Mouse (Mus musculus): ENCODE results near the gene Epha7. TPM values are rescaled to one million over a fixed set of nuclear protein-coding genes. Genes with fewer than 3 reads are reported as not detected.
A peak's percentile ranks its signal among the peaks of the same experiment; 100 is the strongest.

Epha7 gene
- polyA plus RNA-seq, 1 experiment from 2014 or later: 68.0 TPM

- Histone ChIP-seq H3K27me3 (ENCODE audit: control insufficient read depth, insufficient read depth, low read length) (no peaks in the 10 kb centered on the region), H3K9ac (replicated peaks; ENCODE audit: low read length) (no peak overlapping the region), H3K9me3 (ENCODE audit: control insufficient read depth, low read length) (no peaks in the 10 kb centered on the region), H3K4me2 (ENCODE audit: low read length) (no peak overlapping the region), H3K36me3 (ENCODE audit: control insufficient read depth, insufficient read depth, low read length) (no peaks in the 10 kb centered on the region), H3K4me3 (replicated peaks; ENCODE audit: low read depth, low read length) (no peak overlapping the region), H3K4me1 (ENCODE audit: control insufficient read depth, insufficient read depth, low read length) (no peaks in the 10 kb centered on the region), H3K27ac (replicated peaks; ENCODE audit: low read depth, low read length) (no peak overlapping the region)
- peak; percentile 48 for DNase-seq
- no peak for ATAC-seq (ENCODE audit: low FRiP score, low TSS enrichment)
- WGBS: 23% methylated on average over 5 of the region's 5 CpGs
Measured at GRCm38 (mm10) chr4:28881271-28882044, 68.5 kb downstream of the Epha7 start.

DNA sequence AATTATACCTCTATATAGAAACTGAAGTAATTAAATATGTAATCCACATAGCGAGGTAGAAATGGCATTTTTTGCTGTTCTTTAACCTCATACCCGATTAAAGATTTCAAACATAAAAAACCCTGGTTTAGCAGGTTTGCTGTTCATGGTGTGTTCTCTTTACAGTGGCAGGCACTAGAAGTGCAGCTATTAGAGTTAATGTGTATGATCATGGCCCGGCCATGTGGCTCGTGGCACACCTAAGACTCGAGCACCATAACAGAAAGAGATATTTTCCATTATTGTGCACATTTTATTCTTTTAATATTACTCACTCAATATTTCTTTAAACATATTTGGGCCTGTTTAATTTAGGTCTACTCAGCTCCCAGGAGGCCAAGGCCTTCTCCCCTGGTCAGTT, 76.7 kb downstream of the Epha7 start:
- Histone ChIP-seq H3K9me3 (ENCODE audit: control insufficient read depth, low read length) (no peaks in the 10 kb centered on the region), H3K4me1 (ENCODE audit: control insufficient read depth, insufficient read depth, low read length) (0 out of 2 replicates have a peak, but pooled peaks cover 6% of the 10 kb centered on the region), H3K36me3 (ENCODE audit: control insufficient read depth, insufficient read depth, low read length) (no peaks in the 10 kb centered on the region), H3K4me2 (ENCODE audit: low read length) (no peak overlapping the region), H3K27me3 (ENCODE audit: control insufficient read depth, insufficient read depth, low read length) (no peaks in the 10 kb centered on the region), H3K4me3 (replicated peaks; ENCODE audit: low read depth, low read length) (no peak overlapping the region), H3K9ac (replicated peaks; ENCODE audit: low read length) (no peak overlapping the region), H3K27ac (replicated peaks; ENCODE audit: low read depth, low read length) (no peak overlapping the region)
- WGBS: 84% methylated on average over 5 of the region's 5 CpGs
- DNase-seq: peak; percentile 37
- ATAC-seq (ENCODE audit: low FRiP score, low TSS enrichment): no peak

GRCm38 (mm10) chr4:28890102-28890501, 77.2 kb downstream of the Epha7 start:
- Histone ChIP-seq H3K9me3 (ENCODE audit: control insufficient read depth, low read length) (no peaks in the 10 kb centered on the region), H3K27ac (replicated peaks; ENCODE audit: low read depth, low read length) (no peak overlapping the region), H3K27me3 (ENCODE audit: control insufficient read depth, insufficient read depth, low read length) (no peaks in the 10 kb centered on the region), H3K4me1 (ENCODE audit: control insufficient read depth, insufficient read depth, low read length) (0 out of 2 replicates have a peak, but pooled peaks cover 6% of the 10 kb centered on the region), H3K9ac (replicated peaks; ENCODE audit: low read length) (no peak overlapping the region), H3K4me3 (replicated peaks; ENCODE audit: low read depth, low read length) (no peak overlapping the region), H3K36me3 (ENCODE audit: control insufficient read depth, insufficient read depth, low read length) (no peaks in the 10 kb centered on the region), H3K4me2 (ENCODE audit: low read length) (no peak overlapping the region)
- 63% methylated on average over 3 of the region's 3 CpGs for WGBS
- ATAC-seq (ENCODE audit: low FRiP score, low TSS enrichment) (no peak), DNase-seq (peak; percentile 35)

- Histone ChIP-seq H3K9ac (replicated peaks; ENCODE audit: low read length) (no peak overlapping the region), H3K4me1 (ENCODE audit: control insufficient read depth, insufficient read depth, low read length) (no peaks in the 10 kb centered on the region), H3K36me3 (ENCODE audit: control insufficient read depth, insufficient read depth, low read length) (no peaks in the 10 kb centered on the region), H3K27ac (replicated peaks; ENCODE audit: low read depth, low read length) (no peak overlapping the region), H3K4me3 (replicated peaks; ENCODE audit: low read depth, low read length) (no peak overlapping the region), H3K4me2 (ENCODE audit: low read length) (no peak overlapping the region), H3K27me3 (ENCODE audit: control insufficient read depth, insufficient read depth, low read length) (no peaks in the 10 kb centered on the region), H3K9me3 (ENCODE audit: control insufficient read depth, low read length) (no peaks in the 10 kb centered on the region)
- 89% methylated on average over 7 of the region's 7 CpGs for WGBS
- DNase-seq (no peak), ATAC-seq (ENCODE audit: low FRiP score, low TSS enrichment) (no peak)
Measured at GRCm38 (mm10) chr4:28895480-28895879, 82.5 kb downstream of the Epha7 start.

- Histone ChIP-seq H3K27ac (replicated peaks; ENCODE audit: low read depth, low read length) (no peak overlapping the region), H3K36me3 (ENCODE audit: control insufficient read depth, insufficient read depth, low read length) (no peaks in the 10 kb centered on the region), H3K27me3 (ENCODE audit: control insufficient read depth, insufficient read depth, low read length) (no peaks in the 10 kb centered on the region), H3K4me1 (ENCODE audit: control insufficient read depth, insufficient read depth, low read length) (no peaks in the 10 kb centered on the region), H3K4me3 (replicated peaks; ENCODE audit: low read depth, low read length) (no peak overlapping the region), H3K9ac (replicated peaks; ENCODE audit: low read length) (no peak overlapping the region), H3K4me2 (ENCODE audit: low read length) (no peak overlapping the region), H3K9me3 (ENCODE audit: control insufficient read depth, low read length) (no peaks in the 10 kb centered on the region)
- DNase-seq (no peak), ATAC-seq (ENCODE audit: low FRiP score, low TSS enrichment) (no peak)
- 90% methylated on average over 4 of the region's 4 CpGs for WGBS
Measured at GRCm38 (mm10) chr4:28899373-28899772, 86.4 kb downstream of the Epha7 start.

GRCm38 (mm10) chr4:28899783-28900182, 86.9 kb downstream of the Epha7 start:
- Histone ChIP-seq H3K4me2 (ENCODE audit: low read length) (no peak overlapping the region), H3K27me3 (ENCODE audit: control insufficient read depth, insufficient read depth, low read length) (no peaks in the 10 kb centered on the region), H3K9ac (replicated peaks; ENCODE audit: low read length) (no peak overlapping the region), H3K27ac (replicated peaks; ENCODE audit: low read depth, low read length) (no peak overlapping the region), H3K4me1 (ENCODE audit: control insufficient read depth, insufficient read depth, low read length) (no peaks in the 10 kb centered on the region), H3K9me3 (ENCODE audit: control insufficient read depth, low read length) (no peaks in the 10 kb centered on the region), H3K4me3 (replicated peaks; ENCODE audit: low read depth, low read length) (no peak overlapping the region), H3K36me3 (ENCODE audit: control insufficient read depth, insufficient read depth, low read length) (no peaks in the 10 kb centered on the region)
- WGBS: 88% methylated on average over 11 of the region's 11 CpGs
- no peak for ATAC-seq (ENCODE audit: low FRiP score, low TSS enrichment)
- DNase-seq: no peak

DNA sequence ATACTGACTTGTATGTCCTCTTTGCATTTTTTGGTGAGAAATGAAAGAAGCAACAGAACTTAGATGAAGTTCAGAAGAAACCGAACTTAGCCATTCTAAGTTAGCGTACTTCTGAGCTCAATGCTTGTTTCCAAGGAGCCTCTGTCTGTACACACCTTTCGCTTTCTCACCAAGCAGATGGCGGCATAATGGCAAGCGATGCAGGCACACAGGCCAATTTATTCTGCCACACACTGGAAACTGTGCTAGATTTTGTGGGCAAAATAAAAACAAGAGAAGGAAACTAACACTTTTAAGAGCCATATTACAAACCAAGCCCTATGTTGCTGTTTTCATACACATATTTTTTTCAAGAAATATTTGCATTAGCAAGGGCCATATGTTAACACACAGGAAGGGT, 88.6 kb downstream of the Epha7 start:
- no peaks in the 10 kb centered on the region for H3K27me3 ChIP-seq (ENCODE audit: control insufficient read depth, insufficient read depth, low read length)
- H3K4me3 ChIP-seq (replicated peaks; ENCODE audit: low read depth, low read length): no peak overlapping the region
- H3K36me3 ChIP-seq (ENCODE audit: control insufficient read depth, insufficient read depth, low read length): no peaks in the 10 kb centered on the region
- DNase-seq (no peak), ATAC-seq (ENCODE audit: low FRiP score, low TSS enrichment) (no peak)
- no peak overlapping the region for H3K27ac ChIP-seq (replicated peaks; ENCODE audit: low read depth, low read length)
- 94% methylated on average over 5 of the region's 5 CpGs for WGBS
- no peaks in the 10 kb centered on the region for H3K9me3 ChIP-seq (ENCODE audit: control insufficient read depth, low read length)
- no peak overlapping the region for H3K9ac ChIP-seq (replicated peaks; ENCODE audit: low read length)
- H3K4me2 ChIP-seq (ENCODE audit: low read length): no peak overlapping the region
- H3K4me1 ChIP-seq (ENCODE audit: control insufficient read depth, insufficient read depth, low read length): no peaks in the 10 kb centered on the region

DNA sequence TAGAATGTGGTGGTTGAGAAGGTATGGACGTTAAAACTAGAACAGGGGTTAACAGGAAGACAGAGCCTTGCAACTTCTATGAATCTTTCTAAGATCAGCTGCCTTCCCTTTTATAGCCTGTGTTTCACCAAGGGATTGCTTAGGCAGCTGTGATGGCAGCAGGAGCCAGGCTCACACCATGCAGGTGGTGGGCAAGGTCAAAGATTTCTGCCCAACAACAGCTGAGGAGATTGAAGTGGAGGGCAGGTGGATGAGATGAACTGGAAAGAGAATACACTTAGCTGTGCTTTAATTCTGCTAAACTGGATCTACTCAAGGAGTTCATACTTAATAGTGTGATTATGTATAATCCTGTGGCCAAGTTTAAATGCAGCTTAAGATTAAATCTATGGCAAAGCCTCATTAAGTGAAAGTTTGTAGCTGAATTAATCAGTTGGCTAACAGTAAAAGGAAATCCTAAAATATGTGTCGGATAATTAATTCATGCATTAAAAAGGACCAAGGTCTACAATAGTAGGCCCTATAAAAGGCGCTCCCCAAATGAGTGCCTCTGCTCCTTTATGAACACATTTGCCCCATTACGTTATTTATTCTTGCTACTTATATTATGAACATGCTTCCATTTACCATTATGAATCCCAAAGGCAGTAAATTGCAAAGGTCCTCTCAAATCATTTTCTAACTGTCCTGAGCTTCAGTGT, 89.2 kb downstream of the Epha7 start:
- ATAC-seq (ENCODE audit: low FRiP score, low TSS enrichment): no peak
- 79% methylated on average over 4 of the region's 4 CpGs for WGBS
- Histone ChIP-seq H3K36me3 (ENCODE audit: control insufficient read depth, insufficient read depth, low read length) (no peaks in the 10 kb centered on the region), H3K4me2 (ENCODE audit: low read length) (no peak overlapping the region), H3K4me1 (ENCODE audit: control insufficient read depth, insufficient read depth, low read length) (no peaks in the 10 kb centered on the region), H3K4me3 (replicated peaks; ENCODE audit: low read depth, low read length) (no peak overlapping the region), H3K9ac (replicated peaks; ENCODE audit: low read length) (no peak overlapping the region), H3K9me3 (ENCODE audit: control insufficient read depth, low read length) (no peaks in the 10 kb centered on the region), H3K27ac (replicated peaks; ENCODE audit: low read depth, low read length) (no peak overlapping the region), H3K27me3 (ENCODE audit: control insufficient read depth, insufficient read depth, low read length) (no peaks in the 10 kb centered on the region)
- DNase-seq: no peak

GRCm38 (mm10) chr4:28906985-28907384, 94.1 kb downstream of the Epha7 start:
- H3K9ac ChIP-seq (replicated peaks; ENCODE audit: low read length): no peak overlapping the region
- 42% methylated on average over 2 of the region's 2 CpGs for WGBS
- no peaks in the 10 kb centered on the region for H3K4me1 ChIP-seq (ENCODE audit: control insufficient read depth, insufficient read depth, low read length)
- no peak overlapping the region for H3K27ac ChIP-seq (replicated peaks; ENCODE audit: low read depth, low read length)
- no peaks in the 10 kb centered on the region for H3K9me3 ChIP-seq (ENCODE audit: control insufficient read depth, low read length)
- no peaks in the 10 kb centered on the region for H3K36me3 ChIP-seq (ENCODE audit: control insufficient read depth, insufficient read depth, low read length)
- H3K4me3 ChIP-seq (replicated peaks; ENCODE audit: low read depth, low read length): no peak overlapping the region
- DNase-seq: no peak
- no peak overlapping the region for H3K4me2 ChIP-seq (ENCODE audit: low read length)
- no peak for ATAC-seq (ENCODE audit: low FRiP score, low TSS enrichment)
- H3K27me3 ChIP-seq (ENCODE audit: control insufficient read depth, insufficient read depth, low read length): no peaks in the 10 kb centered on the region
